Mouse (Mus musculus) left cerebral cortex, adult 9 months (tissue): ENCODE data around the gene Ptpn11.

Source experiments
- DNase-seq, 2 experiments: peaks; one replicate each; pipeline ENCODE4 v3.0.0; 2022; ENCODE audit warnings: low spot score in 2 of 2

Gene Ptpn11

GRCm38 (mm10) chr5:121082605-121083004, 108.6 kb downstream of the Ptpn11 start:
- no peak for DNase-seq

DNA sequence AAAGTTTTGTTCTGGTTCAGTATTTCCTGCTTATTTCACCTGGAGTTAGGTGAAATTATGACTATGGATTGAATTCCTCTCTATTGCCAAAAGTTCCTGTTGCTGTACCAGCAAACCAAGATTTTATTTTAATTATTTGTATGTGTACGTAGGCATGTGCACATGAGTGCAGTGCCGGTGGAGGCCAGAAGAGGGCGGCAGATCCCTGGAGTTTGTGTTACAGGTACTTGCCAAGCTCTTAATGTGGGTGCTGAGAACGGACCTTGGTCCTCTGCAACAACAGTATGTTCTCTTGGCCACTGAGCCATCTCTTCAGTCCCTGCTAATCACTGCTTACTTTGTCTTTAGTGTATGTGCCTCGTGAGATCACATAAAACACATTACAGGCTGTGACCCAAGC, 109.4 kb downstream of the Ptpn11 start:
- no peak for DNase-seq
